Mouse (Mus musculus) cerebellum, adult 11 months (tissue): ENCODE measurements around the gene Sos1.
A peak's percentile ranks its signal among the peaks of the same experiment; 100 is the strongest.
"Not testable (repeated sequence)": the region's sequence is repeated elsewhere in the genome, so short reads cannot be mapped to it uniquely, and the experiment has no call there.

ENCODE experiments used
- DNase-seq: peaks from one replicate; pipeline ENCODE4 v3.0.0; 2022

Gene Sos1

GRCm38 (mm10) chr17:80411182-80411581, 69.1 kb downstream of the Sos1 start:
- DNase-seq = no peak

- no peak for DNase-seq
Observed at GRCm38 (mm10) chr17:80398243-80398642, 82.0 kb downstream of the Sos1 start.

DNA sequence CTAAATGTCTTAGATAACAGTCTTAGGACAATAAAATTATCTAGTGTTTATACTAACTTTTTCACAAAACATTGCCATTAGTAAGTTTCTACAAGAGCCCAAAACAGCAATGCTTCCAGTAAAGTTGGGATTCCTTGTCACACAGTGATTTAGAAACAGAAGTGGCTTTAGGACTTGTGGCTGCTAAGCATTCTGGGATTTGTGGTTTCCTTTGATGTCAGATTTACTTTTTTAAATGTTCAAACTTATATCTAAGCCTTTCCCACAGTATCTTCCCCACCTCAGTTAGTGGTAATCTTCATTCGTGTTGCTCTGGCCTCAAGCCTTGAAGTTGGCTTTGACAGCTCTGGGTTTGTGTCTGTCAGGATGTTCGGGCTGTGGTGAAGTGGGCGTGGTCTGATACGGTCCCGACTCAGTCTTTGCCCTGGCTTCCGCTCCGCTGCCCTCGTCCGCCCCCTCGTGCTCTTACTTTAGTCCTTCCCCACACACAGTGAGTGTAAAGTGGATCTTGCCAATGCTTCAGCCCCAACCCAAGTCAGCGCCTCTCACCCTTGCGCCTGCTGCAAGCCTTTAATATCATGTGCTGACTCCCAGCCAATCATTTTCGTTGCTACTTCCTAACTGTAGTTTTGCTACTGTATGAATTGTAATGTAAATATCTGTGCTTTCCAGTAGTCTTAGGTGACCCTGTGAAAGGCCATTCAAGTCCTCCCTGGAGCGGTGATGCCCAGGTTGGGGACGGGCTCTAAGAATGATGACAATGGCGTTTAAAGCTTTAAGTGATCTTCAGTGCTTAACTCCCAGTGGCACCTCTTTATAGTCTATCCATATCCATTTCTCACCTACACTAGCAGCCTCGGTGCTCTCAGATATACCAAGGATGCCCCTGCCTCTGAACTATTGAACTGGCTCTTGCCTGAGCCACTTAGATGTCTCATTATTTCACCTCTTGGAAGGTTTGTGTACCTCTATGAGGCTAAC, 88.5 kb downstream of the Sos1 start:
- no peak for DNase-seq

GRCm38 (mm10) chr17:80390024-80390423, 90.2 kb downstream of the Sos1 start:
- DNase-seq = no peak

GRCm38 (mm10) chr17:80385671-80386070, 94.6 kb downstream of the Sos1 start:
- no peak for DNase-seq

- DNase-seq = not testable (repeated sequence)
Observed at GRCm38 (mm10) chr17:80378386-80378785, 101.9 kb downstream of the Sos1 start.

GRCm38 (mm10) chr17:80373726-80374096, 106.5 kb downstream of the Sos1 start:
- no peak for DNase-seq

DNA sequence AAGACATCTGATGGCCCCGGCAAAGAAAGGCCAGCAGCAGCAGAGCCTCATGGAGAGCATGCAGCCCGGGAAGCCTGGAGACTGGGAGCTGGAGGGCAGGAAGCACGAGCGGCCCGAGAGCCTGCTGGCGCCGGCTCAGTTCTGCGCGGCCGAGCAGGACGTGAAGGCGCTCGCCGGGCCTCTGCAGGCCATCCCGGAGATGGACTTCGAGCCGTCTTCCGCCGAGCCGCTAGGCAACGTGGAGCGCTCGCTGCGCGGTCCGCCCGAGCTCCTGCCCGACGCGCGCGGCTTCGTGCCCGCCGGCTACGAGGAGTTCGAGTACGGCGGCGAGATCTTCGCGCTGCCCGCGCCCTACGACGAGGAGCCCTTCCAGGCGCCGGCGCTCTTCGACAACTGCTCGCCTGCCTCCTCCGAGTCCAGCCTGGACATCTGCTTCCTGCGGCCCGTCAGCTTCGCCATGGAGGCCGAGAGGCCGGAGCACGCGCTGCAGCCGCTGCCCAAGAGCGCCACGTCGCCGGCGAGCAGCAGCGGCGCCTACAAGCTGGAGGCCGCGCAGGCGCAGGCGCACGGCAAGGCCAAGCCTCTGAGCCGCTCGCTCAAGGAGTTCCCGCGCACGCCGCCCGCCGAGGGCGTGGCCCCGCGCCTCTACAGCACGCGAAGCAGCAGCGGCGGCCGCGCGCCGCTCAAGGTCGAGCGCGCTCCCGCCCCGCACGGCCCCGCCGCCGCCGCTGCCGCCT, 107.1 kb downstream of the Sos1 start, which contains the start of gene Gm10190:
TSS of gene Gm10190 (minus strand) at position 553 of the 737 bp plus-strand sequence.
- peak; percentile 82 for DNase-seq

- no peak for DNase-seq
Observed at GRCm38 (mm10) chr17:80368606-80369005, 111.6 kb downstream of the Sos1 start.

GRCm38 (mm10) chr17:80367276-80367675, 113.0 kb downstream of the Sos1 start:
- no peak for DNase-seq

- no peak for DNase-seq
Observed at GRCm38 (mm10) chr17:80360245-80360644, 120.0 kb downstream of the Sos1 start.

- no peak for DNase-seq
Observed at GRCm38 (mm10) chr17:80347234-80347633, 133.0 kb downstream of the Sos1 start.

DNA sequence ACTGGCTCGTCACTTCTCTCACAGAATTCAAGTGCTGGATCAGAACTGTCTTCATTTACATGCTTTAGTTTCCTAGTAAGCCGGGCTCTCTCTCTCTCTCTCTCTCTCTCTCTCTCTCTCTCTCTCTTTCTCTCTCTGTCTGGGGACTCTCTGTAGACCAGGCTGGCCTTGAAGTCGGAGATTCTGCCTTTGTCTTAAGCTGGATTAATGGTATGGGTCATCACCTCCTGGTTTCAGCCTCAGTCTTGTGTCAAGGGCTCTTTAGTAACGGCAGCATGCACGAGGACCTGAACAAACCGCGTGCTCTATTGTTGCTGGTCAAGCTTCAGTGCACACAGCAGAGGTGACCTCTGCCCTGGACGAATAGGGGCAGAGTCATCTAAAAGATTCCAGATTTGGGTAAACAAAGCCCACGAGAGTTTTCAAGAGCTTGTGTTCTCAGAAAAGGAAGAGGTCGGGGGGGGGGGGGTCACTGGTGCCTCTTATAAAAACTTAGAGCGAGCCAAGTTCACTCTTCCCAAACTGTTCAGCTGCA, 133.6 kb downstream of the Sos1 start:
- no peak for DNase-seq

GRCm38 (mm10) chr17:80345277-80345676, 135.0 kb downstream of the Sos1 start:
- no peak for DNase-seq
